Mouse (Mus musculus): Measurements from ENCODE around the gene Tm9sf2. TPM values are rescaled to one million over a fixed set of nuclear protein-coding genes. Genes with fewer than 3 reads are reported as not detected.

Tm9sf2 gene
- polyA plus RNA-seq, 2 experiments: 26.4 to 67.1 TPM

DNA sequence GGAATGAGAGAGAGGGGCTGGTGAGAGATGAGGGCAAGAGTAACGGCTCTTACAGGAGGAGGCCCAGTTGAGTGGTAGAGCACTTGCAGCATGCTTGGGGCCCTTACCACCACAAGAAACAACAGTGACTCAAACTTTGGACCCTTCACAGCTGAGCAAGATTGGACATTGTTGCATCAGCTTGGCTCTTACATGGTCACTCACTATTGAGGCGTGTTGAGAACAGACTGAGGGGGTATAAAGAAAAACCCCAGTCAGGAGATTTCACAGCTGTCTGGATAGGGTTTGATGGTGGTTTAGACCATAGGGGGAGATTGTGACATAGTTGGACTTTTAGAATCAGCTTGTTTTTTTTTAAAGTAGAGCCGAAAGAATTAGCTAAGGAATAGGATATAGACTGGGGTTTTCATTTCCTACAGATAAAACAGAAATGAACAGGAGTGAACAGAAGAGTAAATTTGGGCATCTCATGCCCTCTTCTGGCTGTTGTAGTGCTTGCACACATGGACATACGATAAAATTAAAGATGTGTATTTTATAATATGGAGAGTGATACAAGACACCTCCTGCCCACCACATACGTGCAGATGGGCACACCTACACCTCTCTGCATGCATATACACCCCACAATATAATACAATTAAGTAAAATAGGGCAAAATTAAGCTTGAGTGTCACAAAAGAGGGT is 23.4 kb downstream of the Tm9sf2 start:
- DNase-seq (ENCODE audit: low read depth in 3 of 3, low spot score in 3 of 3): no peak
- Histone ChIP-seq H3K9me3 (ENCODE audit: control insufficient read depth, low read length) (no peaks in the 10 kb centered on the region), H3K4me1 (replicated peaks; ENCODE audit: control insufficient read depth in 2 of 2, insufficient read depth in 2 of 2, low read length in 1 of 2) (no peaks in the 10 kb centered on the region), H3K4me3 (ENCODE audit: insufficient read depth in 1 of 2, low read depth in 2 of 2, low read length in 2 of 2) (no peak overlapping the region), H3K4me2 (ENCODE audit: low read depth) (no peak overlapping the region), H3K27ac (no peak overlapping the region), H3K9ac (replicated peaks) (no peak overlapping the region), H3K36me3 (replicated peaks; ENCODE audit: control insufficient read depth, insufficient read depth, low read depth) (peaks cover 14% of the 10 kb centered on the region), H3K27me3 (ENCODE audit: control insufficient read depth, insufficient read depth, low read length) (no peaks in the 10 kb centered on the region)
- no peak for ATAC-seq (ENCODE audit: insufficient read depth)
- 67% methylated on average over 5 of the region's 5 CpGs for WGBS (ENCODE audit: insufficient replicate concordance)
- TF ChIP-seq CTCF (IDR thresholded peaks at IDR 0.05; ENCODE audit: low read depth) (peak; percentile 28; the same call in 1 of the 2 replicates), EP300 (IDR thresholded peaks at IDR 0.05; ENCODE audit: low read depth) (no peak)

DNA sequence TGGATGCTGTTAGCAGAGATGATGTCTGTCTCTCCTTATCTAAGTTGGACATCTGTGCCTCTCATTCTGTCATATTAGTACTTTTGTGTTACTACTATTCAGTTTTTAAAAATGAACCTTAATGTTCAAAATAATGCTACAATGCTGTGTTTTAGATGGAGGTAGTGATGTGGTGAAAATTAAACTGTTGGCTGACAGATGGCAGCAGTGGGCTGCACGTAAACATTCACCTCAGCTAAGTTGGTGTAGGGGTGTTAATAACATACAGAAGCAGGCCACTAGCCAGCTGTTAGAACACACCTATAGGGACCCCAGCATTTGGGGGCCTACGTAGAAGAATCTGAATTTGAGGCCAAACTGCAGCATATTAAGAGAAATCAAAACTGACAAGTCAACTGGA is 24.8 kb downstream of the Tm9sf2 start:
- ATAC-seq (ENCODE audit: insufficient read depth) (no peak), DNase-seq (ENCODE audit: low read depth in 3 of 3, low spot score in 3 of 3) (no peak)
- TF ChIP-seq EP300 (IDR thresholded peaks at IDR 0.05; ENCODE audit: low read depth) (no peak), CTCF (IDR thresholded peaks at IDR 0.05; ENCODE audit: low read depth) (peak; percentile 10; the same call in 1 of the 2 replicates)
- Histone ChIP-seq H3K27me3 (ENCODE audit: control insufficient read depth, insufficient read depth, low read length) (no peaks in the 10 kb centered on the region), H3K4me3 (ENCODE audit: insufficient read depth in 1 of 2, low read depth in 2 of 2, low read length in 2 of 2) (no peak overlapping the region), H3K9me3 (ENCODE audit: control insufficient read depth, low read length) (no peaks in the 10 kb centered on the region), H3K4me1 (replicated peaks; ENCODE audit: control insufficient read depth in 2 of 2, insufficient read depth in 2 of 2, low read length in 1 of 2) (no peaks in the 10 kb centered on the region), H3K4me2 (ENCODE audit: low read depth) (no peak overlapping the region), H3K36me3 (replicated peaks; ENCODE audit: control insufficient read depth, insufficient read depth, low read depth) (peaks cover 10% of the 10 kb centered on the region), H3K27ac (no peak overlapping the region), H3K9ac (replicated peaks) (no peak overlapping the region)
- 77% methylated on average over 2 of the region's 2 CpGs for WGBS (ENCODE audit: insufficient replicate concordance)

DNA sequence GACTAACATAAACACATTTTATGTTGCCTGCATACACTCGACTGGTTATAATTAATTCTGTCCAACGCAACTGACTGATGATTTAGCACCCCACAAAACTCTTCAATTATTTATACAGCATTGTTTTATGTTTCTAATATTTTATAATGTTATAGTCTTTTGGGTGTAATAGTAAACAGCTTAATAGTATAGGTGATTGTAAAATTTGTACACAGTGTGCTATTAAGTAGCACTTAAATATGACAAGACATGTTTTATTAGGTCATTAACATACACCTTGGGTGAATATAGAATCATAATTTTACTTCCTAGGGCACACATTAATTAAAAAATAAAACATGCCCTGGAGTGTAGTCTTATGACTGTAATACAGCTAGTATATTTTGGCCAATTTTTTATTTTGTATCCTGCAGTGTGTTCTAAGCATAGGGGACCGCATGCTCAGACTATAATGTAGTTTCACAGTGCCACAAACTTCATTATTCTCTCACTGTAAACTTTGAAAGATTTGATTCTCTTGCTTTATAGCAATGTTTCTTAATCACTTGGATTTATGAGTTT is 29.6 kb downstream of the Tm9sf2 start:
- TF ChIP-seq EP300 (IDR thresholded peaks at IDR 0.05; ENCODE audit: low read depth) (no peak), CTCF (IDR thresholded peaks at IDR 0.05; ENCODE audit: low read depth) (no peak)
- no peak overlapping the region for H3K4me3 ChIP-seq (ENCODE audit: insufficient read depth in 1 of 2, low read depth in 2 of 2, low read length in 2 of 2)
- no peak for DNase-seq (ENCODE audit: low read depth in 3 of 3, low spot score in 3 of 3)
- H3K4me1 ChIP-seq (replicated peaks; ENCODE audit: control insufficient read depth in 2 of 2, insufficient read depth in 2 of 2, low read length in 1 of 2): no peaks in the 10 kb centered on the region; a peak in 1 of 4 replicates
- peaks cover 32% of the 10 kb centered on the region for H3K36me3 ChIP-seq (replicated peaks; ENCODE audit: control insufficient read depth, insufficient read depth, low read depth)
- no peak overlapping the region for H3K4me2 ChIP-seq (ENCODE audit: low read depth)
- ATAC-seq (ENCODE audit: insufficient read depth): no peak
- no peaks in the 10 kb centered on the region for H3K27me3 ChIP-seq (ENCODE audit: control insufficient read depth, insufficient read depth, low read length)
- no peaks in the 10 kb centered on the region for H3K9me3 ChIP-seq (ENCODE audit: control insufficient read depth, low read length)
- no peak overlapping the region for H3K9ac ChIP-seq (replicated peaks)
- H3K27ac ChIP-seq: no peak overlapping the region
- 77% methylated on average over 3 of the region's 3 CpGs for WGBS (ENCODE audit: insufficient replicate concordance)

DNA sequence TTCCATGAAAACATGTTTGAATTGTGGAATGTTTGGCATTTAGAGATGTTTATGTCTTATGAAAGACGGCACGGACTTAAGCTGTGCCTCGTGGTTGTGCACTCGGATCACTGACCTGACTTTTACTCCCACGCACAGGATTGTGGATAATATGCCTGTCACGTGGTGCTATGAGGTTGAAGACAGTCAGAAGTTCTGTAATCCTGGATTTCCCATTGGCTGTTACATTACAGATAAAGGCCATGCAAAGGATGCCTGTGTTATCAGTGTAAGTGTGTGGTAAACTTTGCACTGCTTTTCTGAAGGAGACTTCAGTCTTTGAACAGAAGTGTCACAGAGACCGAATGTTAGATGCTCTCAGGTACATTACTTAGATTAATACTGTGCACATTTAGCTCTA is 30.4 kb downstream of the Tm9sf2 start:
- Histone ChIP-seq H3K27me3 (ENCODE audit: control insufficient read depth, insufficient read depth, low read length) (no peaks in the 10 kb centered on the region), H3K27ac (no peak overlapping the region), H3K9me3 (ENCODE audit: control insufficient read depth, low read length) (no peaks in the 10 kb centered on the region), H3K9ac (replicated peaks) (no peak overlapping the region), H3K4me3 (ENCODE audit: insufficient read depth in 1 of 2, low read depth in 2 of 2, low read length in 2 of 2) (no peak overlapping the region), H3K4me2 (ENCODE audit: low read depth) (no peak overlapping the region), H3K36me3 (replicated peaks; ENCODE audit: control insufficient read depth, insufficient read depth, low read depth) (peaks cover 37% of the 10 kb centered on the region), H3K4me1 (replicated peaks; ENCODE audit: control insufficient read depth in 2 of 2, insufficient read depth in 2 of 2, low read length in 1 of 2) (no peaks in the 10 kb centered on the region; a peak in 1 of 4 replicates)
- no peak for ATAC-seq (ENCODE audit: insufficient read depth)
- DNase-seq (ENCODE audit: low read depth in 3 of 3, low spot score in 3 of 3): no peak
- WGBS (ENCODE audit: insufficient replicate concordance): 77% methylated on average over 7 of the region's 7 CpGs
- TF ChIP-seq CTCF (IDR thresholded peaks at IDR 0.05; ENCODE audit: low read depth): no peak
- TF ChIP-seq EP300 (IDR thresholded peaks at IDR 0.05; ENCODE audit: low read depth): no peak

DNA sequence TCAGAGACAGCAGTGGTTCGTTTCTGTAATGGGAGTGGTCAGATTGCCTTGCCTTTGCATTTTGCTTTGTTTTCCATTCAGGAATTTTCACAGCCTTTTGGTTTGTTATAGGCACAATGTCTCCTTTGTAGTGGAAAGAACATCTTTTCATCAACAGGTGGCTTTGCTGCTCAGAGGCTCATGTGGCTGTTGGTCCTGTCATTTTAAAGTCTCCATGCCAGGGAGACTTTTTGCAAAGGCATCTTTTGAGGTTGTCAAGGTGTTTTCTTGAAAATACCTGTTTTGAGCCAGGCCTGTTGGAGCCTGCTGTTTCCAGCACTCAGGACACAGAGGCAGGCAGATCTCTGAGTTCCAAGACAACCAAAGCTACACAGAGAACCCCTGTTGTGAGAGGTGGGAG is 33.3 kb downstream of the Tm9sf2 start:
- TF ChIP-seq CTCF (IDR thresholded peaks at IDR 0.05; ENCODE audit: low read depth) (no peak), EP300 (IDR thresholded peaks at IDR 0.05; ENCODE audit: low read depth) (no peak)
- Histone ChIP-seq H3K9ac (replicated peaks) (no peak overlapping the region), H3K9me3 (ENCODE audit: control insufficient read depth, low read length) (no peaks in the 10 kb centered on the region), H3K27me3 (ENCODE audit: control insufficient read depth, insufficient read depth, low read length) (no peaks in the 10 kb centered on the region), H3K4me2 (ENCODE audit: low read depth) (no peak overlapping the region), H3K36me3 (replicated peaks; ENCODE audit: control insufficient read depth, insufficient read depth, low read depth) (peaks cover 53% of the 10 kb centered on the region), H3K4me3 (ENCODE audit: insufficient read depth in 1 of 2, low read depth in 2 of 2, low read length in 2 of 2) (no peak overlapping the region), H3K27ac (no peak overlapping the region), H3K4me1 (replicated peaks; ENCODE audit: control insufficient read depth in 2 of 2, insufficient read depth in 2 of 2, low read length in 1 of 2) (no peaks in the 10 kb centered on the region; a peak in 1 of 4 replicates)
- no peak for ATAC-seq (ENCODE audit: insufficient read depth)
- 82% methylated on average over 1 of the region's 1 CpGs for WGBS (ENCODE audit: insufficient replicate concordance)
- DNase-seq (ENCODE audit: low read depth in 3 of 3, low spot score in 3 of 3): no peak

All from liver, embryonic 14.5 days (tissue).